Mouse (Mus musculus) embryo, embryonic 9.5 days (tissue): ENCODE measurements around the gene Eva1b.

Experiments
- DNase-seq: peaks from one replicate; pipeline ENCODE4 v3.0.0-alpha.2; 2017; ENCODE audit errors: extremely low spot score

Gene Eva1b

GRCm38 (mm10) chr4:126147533-126148160, at the start of gene Eva1b:
Gene Eva1b (plus strand): TSS chr4:126147744.
- DNase-seq, result peak; percentile 88

DNA sequence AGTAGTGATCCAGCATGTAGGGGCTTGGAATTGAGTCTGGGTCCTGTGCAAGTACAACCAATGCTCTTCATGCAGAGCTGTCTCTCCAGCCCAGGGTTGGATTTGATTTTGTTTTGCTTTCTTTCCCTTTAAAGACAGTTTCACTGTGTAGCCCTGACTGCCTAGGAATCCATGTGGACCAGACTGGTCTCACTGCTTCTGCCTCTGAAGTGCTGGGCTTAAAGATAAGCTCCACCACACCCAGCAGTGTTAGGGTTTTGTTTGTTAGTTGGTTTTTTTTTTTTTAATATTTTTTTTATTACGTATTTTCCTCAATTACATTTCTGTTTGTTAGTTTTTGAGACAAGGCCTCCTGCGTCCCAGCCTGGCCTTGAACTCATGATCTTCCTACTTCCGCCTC, 48.2 kb upstream of the Eva1b start:
- no peak for DNase-seq

GRCm38 (mm10) chr4:126100764-126101163, 46.8 kb upstream of the Eva1b start:
- DNase-seq, result no peak

- peak; percentile 14 for DNase-seq
Measured at GRCm38 (mm10) chr4:126102061-126102841, 45.3 kb upstream of the Eva1b start.

DNA sequence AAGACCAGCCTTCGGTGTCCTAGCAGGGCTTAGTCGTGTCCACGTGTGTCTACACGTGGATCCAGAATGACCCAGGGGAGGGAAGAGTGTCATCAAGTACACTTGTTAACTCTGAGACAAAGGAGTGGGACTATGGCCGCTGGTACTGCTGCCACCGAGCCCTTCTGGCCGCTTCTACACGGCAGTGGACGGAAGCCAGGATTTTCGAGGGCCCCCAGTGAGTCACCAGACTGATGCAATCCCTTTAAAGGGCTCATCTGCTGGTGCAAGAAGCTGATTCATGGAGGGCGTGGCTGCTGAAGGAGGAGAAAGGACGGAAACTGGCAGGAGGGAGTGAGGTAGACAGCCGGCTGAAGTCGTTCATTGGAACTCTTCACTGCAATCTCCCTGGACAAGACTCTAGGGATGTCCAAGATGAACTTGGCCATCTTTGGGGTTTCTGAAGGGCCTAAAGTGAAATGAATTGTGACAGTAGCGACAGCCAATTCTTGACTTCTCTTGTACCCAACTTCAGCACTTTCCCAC, 44.4 kb upstream of the Eva1b start:
- peak; percentile 72 for DNase-seq

GRCm38 (mm10) chr4:126103590-126104068, 43.9 kb upstream of the Eva1b start, which contains the start of gene Stk40:
Gene Stk40 (plus strand): TSS chr4:126103957.
- peak; percentile 98 for DNase-seq

- DNase-seq, result no peak
Measured at GRCm38 (mm10) chr4:126104261-126105075, 43.1 kb upstream of the Eva1b start.

DNA sequence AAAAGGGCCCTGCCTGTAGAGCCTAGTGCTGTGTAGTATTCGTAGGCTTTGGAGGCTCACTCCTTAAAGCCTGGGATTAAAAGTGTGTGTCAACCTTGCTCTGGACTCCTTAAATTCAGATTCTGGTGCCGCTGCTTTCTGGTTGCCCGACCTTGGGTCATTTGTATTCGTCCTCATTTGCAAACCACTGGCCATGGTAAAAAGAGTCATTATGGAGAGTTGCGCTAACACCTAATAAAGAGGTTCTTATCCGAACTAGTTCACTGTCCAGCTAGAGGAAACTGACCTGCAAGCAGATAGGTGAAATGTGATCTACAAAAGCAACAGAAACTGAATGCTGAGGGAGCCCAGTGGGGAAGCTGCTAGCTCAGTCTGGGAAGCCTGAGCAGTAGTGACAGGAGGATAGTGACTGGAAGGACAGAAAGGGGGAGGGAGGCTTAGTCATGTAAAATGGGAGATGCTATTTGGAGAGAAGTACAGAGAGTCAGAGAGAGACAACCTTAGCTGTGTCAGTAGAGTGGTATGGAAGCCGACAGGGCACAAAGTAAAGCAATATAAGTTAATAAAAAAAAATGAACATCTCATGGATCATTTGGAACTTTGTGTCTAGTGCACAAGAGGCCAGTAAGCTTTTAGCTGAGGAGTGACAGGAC, 42.3 kb upstream of the Eva1b start:
- no peak for DNase-seq

DNA sequence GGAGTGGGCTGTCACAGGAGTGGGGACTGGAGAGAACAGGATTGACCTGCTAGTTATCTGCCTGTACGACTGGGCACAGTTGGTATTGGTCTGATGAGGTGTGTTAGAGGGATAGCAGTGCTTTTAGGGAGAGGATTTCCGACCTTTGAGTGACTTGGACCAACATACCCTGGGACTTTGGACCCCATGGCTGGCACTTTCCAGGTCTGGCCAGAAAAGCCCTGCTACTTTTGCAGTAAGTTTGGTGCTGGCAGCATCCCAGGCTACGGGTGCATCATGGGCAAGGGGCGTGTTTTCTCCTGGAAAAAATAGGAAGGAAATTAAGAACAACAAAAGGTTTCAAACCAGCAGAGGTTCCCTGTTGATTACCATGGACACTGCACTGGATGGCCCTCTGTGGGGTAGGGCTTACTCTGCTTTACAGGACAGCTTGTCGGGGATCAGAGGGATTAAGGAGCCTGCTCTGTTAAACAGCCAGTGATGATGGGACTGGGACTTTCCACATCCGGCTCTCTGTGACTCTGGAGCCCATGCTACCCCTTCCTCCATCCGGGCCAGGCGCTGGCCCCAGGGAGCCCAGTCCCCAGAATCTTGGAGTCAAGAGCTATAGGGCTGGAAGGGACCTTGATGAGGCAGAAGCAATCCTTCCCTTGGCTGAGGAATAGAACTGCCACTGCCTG, 39.3 kb upstream of the Eva1b start:
- no peak for DNase-seq

DNA sequence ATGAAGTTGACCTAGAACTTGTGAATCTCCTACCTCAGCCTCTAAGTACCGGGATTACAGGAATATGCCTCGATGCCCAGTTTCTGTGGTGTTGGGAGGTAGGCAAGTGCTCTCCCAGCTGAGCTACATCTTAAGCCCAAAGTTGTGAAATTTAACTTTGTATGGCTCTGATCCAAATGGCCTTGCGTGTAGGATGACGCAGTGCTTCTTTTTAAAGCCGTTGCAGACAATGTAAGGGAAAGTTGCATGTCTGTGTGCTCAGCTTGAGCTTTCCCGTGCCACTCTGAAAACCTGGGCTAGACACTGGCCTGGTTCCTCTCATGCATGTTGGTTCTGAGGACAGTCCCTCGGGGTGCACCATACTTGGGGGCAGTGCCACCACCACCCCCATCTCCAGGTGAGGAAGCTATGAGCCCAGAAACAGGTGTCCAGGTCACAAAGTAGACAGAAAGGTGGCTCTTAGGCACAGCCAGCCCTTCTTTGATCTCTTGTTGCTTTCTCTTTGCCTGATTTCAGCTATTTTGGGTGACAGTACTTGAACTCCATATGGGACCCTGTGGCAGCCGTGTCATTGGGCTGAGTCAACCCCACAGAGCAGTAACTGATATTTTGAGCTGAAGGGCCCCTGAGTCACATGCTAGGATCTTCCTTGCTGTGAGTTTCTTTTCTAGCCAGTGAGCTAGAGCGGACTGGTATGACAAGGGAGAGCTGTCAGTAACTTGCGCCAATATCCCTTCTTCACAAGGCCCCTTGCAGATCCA, 37.8 kb upstream of the Eva1b start:
- no peak for DNase-seq

DNA sequence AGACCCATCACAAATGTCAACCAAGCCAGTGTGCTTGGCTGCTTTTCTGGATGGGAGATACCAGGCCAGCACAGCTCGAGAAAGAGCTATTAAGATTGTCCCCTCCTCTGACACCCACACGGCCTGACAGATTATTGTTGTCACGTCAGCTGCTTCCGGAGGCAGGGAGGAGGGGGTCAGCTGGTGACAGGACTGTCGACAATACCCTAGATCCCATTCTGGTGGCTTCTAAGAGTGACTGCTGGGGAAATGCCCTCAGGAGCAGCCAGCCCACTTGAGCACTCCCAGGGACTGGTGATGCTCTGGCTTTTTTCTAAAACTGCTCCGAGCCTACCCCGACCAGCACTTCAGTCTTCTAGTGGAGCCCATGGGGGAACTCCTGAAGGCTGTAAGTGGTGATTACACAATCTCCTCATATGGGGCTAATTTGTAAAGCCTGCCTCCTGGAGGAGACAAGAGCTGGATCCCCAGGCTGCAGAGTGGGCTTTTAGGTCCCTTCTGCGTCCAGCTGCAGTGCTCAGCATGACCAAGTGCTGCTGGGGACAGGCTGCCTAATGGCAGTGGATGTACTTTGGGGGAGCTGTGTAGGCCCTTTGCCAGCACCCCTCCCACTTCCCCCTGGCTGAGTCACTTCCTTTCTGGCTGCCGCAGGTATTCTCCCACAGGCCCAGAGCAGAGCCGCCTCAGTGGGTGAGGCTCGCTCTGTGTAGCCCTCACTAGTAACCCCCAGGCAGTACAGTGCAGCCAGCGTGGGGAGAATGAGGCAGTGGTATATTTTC, 37.0 kb upstream of the Eva1b start:
- peak; percentile 19 for DNase-seq

GRCm38 (mm10) chr4:126111153-126111549, 36.4 kb upstream of the Eva1b start:
- DNase-seq, result no peak

- DNase-seq, result no peak
Measured at GRCm38 (mm10) chr4:126113243-126113642, 34.3 kb upstream of the Eva1b start.

DNA sequence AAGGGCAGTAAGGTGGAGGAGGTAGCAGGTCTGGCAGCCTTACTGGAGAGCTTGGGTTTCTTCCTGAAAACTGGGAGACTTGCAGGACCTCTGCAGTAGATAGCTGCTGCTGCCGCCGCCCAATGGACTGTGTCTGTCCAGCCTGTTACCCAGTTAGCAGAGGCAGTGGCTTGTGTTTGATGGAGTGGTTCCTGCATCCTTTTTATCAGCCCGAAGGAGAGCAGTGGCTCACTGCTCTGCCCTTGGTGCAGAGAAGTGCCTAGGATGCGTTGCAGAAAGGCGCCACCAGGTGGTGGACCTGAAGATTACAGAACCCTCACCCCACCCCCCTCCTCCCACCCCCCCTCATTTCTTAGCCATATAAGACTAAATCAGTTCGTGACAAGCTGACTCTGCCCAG, 33.6 kb upstream of the Eva1b start:
- DNase-seq, result peak; percentile 45

- no peak for DNase-seq
Measured at GRCm38 (mm10) chr4:126115411-126115810, 32.1 kb upstream of the Eva1b start.

DNA sequence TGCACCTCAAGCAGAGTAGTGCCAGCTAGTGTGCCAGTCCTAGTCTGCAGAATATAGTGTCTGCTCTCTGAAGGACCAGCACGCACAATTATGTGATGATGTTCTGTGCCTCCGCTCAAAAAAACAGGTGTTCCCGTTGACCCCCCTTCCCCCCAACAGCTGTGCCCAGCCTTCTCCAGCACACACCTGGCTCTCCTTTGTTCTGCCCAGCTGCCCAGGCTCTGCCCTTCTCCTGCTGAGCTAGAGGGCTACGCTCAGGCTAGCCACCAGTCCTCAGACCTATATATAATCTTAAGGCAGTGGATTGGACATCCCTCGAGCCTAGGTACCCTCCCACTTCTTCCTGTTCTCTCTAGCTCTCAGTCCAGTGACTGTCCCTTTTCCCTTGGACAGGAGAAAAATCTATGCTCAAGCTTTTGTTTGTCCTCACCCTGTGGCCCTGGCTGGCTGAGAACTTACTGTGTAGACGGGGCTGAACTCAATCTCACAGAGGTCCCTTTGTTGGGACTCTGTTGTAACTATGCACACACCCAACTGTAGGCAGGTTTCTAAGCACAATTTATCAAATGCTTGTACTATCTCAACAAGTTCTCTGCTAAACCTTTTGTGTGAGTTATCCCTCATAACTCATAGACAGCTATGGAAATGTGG, 31.5 kb upstream of the Eva1b start:
- no peak for DNase-seq

- DNase-seq, result no peak
Measured at GRCm38 (mm10) chr4:126117116-126117515, 30.4 kb upstream of the Eva1b start.

DNA sequence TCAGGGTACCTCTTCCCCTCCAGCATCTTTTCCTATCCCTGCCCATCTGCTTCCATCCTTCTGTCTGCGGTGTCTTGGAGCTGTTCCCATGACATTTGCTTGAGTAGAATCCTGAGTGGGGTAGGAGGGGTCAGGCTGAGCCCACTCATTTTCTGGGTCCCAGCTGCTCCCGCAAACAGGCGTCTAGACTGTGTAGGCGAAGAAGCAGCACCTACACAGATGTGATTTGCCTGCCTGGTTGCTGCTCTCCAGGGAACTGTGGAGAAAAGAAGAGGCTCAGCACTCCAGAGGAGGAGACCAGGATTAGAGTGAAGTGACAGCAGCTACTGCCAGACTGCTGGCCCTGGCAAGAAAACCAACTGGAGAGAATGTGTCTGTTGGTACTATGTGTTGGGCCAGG, 28.9 kb upstream of the Eva1b start:
- no peak for DNase-seq

- DNase-seq, result no peak
Measured at GRCm38 (mm10) chr4:126119051-126119450, 28.5 kb upstream of the Eva1b start.
